Comparison of ENCODE assay signal across 11 mouse cellular contexts in the genomic region with DNA sequence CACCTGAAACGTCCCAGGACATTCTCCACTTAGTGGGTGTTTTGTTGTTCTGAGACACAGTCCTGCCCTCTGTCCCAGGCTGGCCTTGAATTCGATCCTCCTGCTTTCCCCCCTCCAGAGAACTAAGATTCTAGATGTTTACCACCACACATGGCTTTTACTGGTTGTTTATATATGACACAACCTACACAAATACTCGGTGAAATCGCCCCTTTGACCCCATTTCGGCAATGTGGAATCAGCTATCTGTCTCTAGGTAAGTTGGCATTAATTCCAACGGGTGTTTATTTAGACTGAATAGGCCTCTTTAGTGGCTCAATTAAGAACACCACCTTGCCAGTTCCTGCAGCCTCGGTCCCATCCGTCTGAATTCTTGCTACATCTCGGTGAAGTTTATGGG.
"Had no signal": no experiment of that assay in that cellular context is flagged by ENCODE, and none has a peak within 500 bp of the region (broad histone marks: within the 10 kb centered on the region; RNA-seq: fewer than 3 reads in every experiment).

No protein-coding gene starts in this region.

- DNase-seq: kidney, adult 2 months; kidney, postnatal 25 days; left cerebral cortex, postnatal 4 days had no signal

- H3K4me3 ChIP-seq: limb, embryonic 12.5 days; limb, embryonic 15.5 days; midbrain, embryonic 13.5 days; stomach, embryonic 15.5 days had no signal

- H3K9ac ChIP-seq: limb, embryonic 12.5 days; limb, embryonic 15.5 days; lung, embryonic 14.5 days; midbrain, embryonic 13.5 days; stomach, embryonic 15.5 days had no signal

- ATAC-seq: intestine, postnatal 0 days; midbrain, embryonic 13.5 days; midbrain, embryonic 16.5 days had no signal

- H3K36me3 ChIP-seq: limb, embryonic 12.5 days; limb, embryonic 15.5 days; midbrain, embryonic 13.5 days; stomach, embryonic 15.5 days had no signal

- H3K4me1 ChIP-seq: limb, embryonic 15.5 days; midbrain, embryonic 13.5 days; stomach, embryonic 15.5 days had no signal

- H3K9me3 ChIP-seq: limb, embryonic 15.5 days; midbrain, embryonic 13.5 days; stomach, embryonic 15.5 days had no signal

- H3K27ac ChIP-seq: kidney, postnatal 0 days; limb, embryonic 12.5 days; limb, embryonic 15.5 days; midbrain, embryonic 13.5 days; stomach, embryonic 15.5 days had no signal

- H3K27me3 ChIP-seq: limb, embryonic 12.5 days; limb, embryonic 15.5 days; midbrain, embryonic 13.5 days; stomach, embryonic 15.5 days had no signal

- H3K4me2 ChIP-seq: limb, embryonic 12.5 days; limb, embryonic 15.5 days; lung, embryonic 14.5 days; midbrain, embryonic 13.5 days; stomach, embryonic 15.5 days had no signal
